Mouse (Mus musculus) hindbrain, embryonic 11.5 days (tissue): ENCODE measurements around the gene Tctn1. TPM values are rescaled to one million over a fixed set of nuclear protein-coding genes. Genes with fewer than 3 reads are reported as not detected.

Experiments
- ATAC-seq: fragments of 200-750 bp; cut with Nextera tagmentation; 2 replicates; pipeline ENCODE4 v1.8.0; 2017; ENCODE audit warnings: mild to moderate bottlenecking, moderate TSS enrichment, moderate library complexity; ENCODE audit not compliant: low FRiP score
- DNase-seq: peaks from one replicate; pipeline ENCODE4 v3.0.0-alpha.2; 2015; ENCODE audit warnings: low spot score
- H3K27ac ChIP-seq: fragments of 300-500 bp; sonication (generic); 2 replicates; pipeline ENCODE4 v1.5.1; 2014; ENCODE audit warnings: mild to moderate bottlenecking, low read depth, low read length
- H3K27me3 ChIP-seq: fragments of 300-500 bp; sonication (generic); 2 replicates; pipeline ENCODE4 v1.6.1; 2014; ENCODE audit warnings: mild to moderate bottlenecking, low read length, moderate library complexity, mixed read lengths; ENCODE audit not compliant: control insufficient read depth, insufficient read depth
- H3K36me3 ChIP-seq: fragments of 300-500 bp; sonication (generic); 2 replicates; pipeline ENCODE4 v1.6.1; 2014; ENCODE audit warnings: mild to moderate bottlenecking, low read length, moderate library complexity, mixed read lengths; ENCODE audit not compliant: control insufficient read depth, insufficient read depth
- H3K4me1 ChIP-seq: fragments of 300-500 bp; sonication (generic); replicated peaks from 2 replicates; pipeline ENCODE4 v1.6.1; 2014; ENCODE audit warnings: low read length, mixed read lengths; ENCODE audit not compliant: control insufficient read depth, insufficient read depth
- H3K4me2 ChIP-seq: fragments of 300-500 bp; sonication (generic); replicated peaks from 2 replicates; pipeline ENCODE4 v1.6.1; 2014; ENCODE audit warnings: mild to moderate bottlenecking, low read depth, low read length
- H3K4me3 ChIP-seq: fragments of 300-500 bp; sonication (generic); 2 replicates; pipeline ENCODE4 v1.5.1; 2014; ENCODE audit warnings: low read depth, low read length
- H3K9ac ChIP-seq: fragments of 300-500 bp; sonication (generic); 2 replicates; pipeline ENCODE4 v1.6.1; 2014; ENCODE audit warnings: low read depth, low read length
- H3K9me3 ChIP-seq: fragments of 300-500 bp; sonication (generic); 2 replicates; pipeline ENCODE4 v1.6.1; 2016; ENCODE audit warnings: low read length; ENCODE audit not compliant: control insufficient read depth
- WGBS: fragments of 180-500 bp; shearing (Covaris S2); extraction: QIAGEN DNeasy Blood & Tissue Kit; methylation state at CpG from one replicate; pipeline ENCODE4 v1.1.7; 2014; 5-methylcytosine and 5-hydroxymethylcytosine counted together
- polyA plus RNA-seq: library from polyadenylated mRNA; unstranded; fragments of >200 nt; fragmentation: Nextera tagmentation; extraction: Ambion mirVana; gene quantifications from 2 replicates; pipeline ENCODE4 v1.2.1, GENCODE M21; 2014

Tctn1 gene
- polyA plus RNA-seq, 1 experiment from 2014 or later, result 5.6 TPM

DNA sequence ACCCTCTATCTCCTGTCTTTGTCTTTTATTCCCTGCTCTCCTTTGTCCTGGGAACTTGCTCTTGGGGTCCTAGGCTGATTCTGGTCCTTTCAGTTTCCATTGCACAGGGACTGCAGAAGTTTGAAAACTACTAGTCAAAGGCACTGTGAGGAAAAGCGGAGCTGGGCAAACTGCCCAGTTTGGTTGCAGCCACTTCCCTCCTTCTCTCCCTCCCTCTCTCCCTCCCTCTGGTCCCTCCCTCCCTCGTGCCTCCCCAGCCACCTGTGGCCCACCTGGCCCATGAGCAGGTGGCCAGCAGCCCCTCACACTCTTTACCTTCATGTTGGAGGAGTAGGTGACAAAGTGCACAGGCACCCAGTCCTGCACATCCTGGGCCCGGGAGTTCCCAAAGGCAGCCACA lies 19.1 kb downstream of the Tctn1 start:
- no peak overlapping the region for H3K4me2 ChIP-seq
- WGBS, result 72% methylated on average over 3 of the region's 3 CpGs
- no peaks in the 10 kb centered on the region for H3K9me3 ChIP-seq
- no peaks in the 10 kb centered on the region for H3K4me1 ChIP-seq
- no peak overlapping the region for H3K9ac ChIP-seq
- no peak overlapping the region for H3K4me3 ChIP-seq
- ATAC-seq (no peak), DNase-seq (no peak)
- H3K36me3 ChIP-seq, result no peaks in the 10 kb centered on the region
- H3K27ac ChIP-seq, result no peak overlapping the region
- no peaks in the 10 kb centered on the region for H3K27me3 ChIP-seq

GRCm38 (mm10) chr5:122243781-122244523 lies 20.3 kb downstream of the Tctn1 start:
- DNase-seq, result no peak
- Histone ChIP-seq H3K27me3 (no peaks in the 10 kb centered on the region), H3K4me3 (no peak overlapping the region), H3K27ac (no peak overlapping the region), H3K9ac (no peak overlapping the region), H3K4me2 (no peak overlapping the region), H3K9me3 (no peaks in the 10 kb centered on the region), H3K4me1 (no peaks in the 10 kb centered on the region), H3K36me3 (no peaks in the 10 kb centered on the region)
- ATAC-seq, result no peak
- 85% methylated on average over 17 of the region's 17 CpGs for WGBS

GRCm38 (mm10) chr5:122242521-122243123 lies 21.6 kb downstream of the Tctn1 start:
- Histone ChIP-seq H3K9ac (no peak overlapping the region), H3K4me1 (no peaks in the 10 kb centered on the region), H3K27ac (no peak overlapping the region), H3K9me3 (no peaks in the 10 kb centered on the region), H3K4me3 (no peak overlapping the region), H3K4me2 (no peak overlapping the region), H3K36me3 (0 out of 2 replicates have a peak, but pooled peaks cover 3% of the 10 kb centered on the region), H3K27me3 (no peaks in the 10 kb centered on the region)
- 88% methylated on average over 6 of the region's 6 CpGs for WGBS
- DNase-seq, result no peak
- ATAC-seq, result no peak

GRCm38 (mm10) chr5:122240989-122241388 lies 23.3 kb downstream of the Tctn1 start:
- 0 out of 2 replicates have a peak, but pooled peaks cover 3% of the 10 kb centered on the region for H3K36me3 ChIP-seq
- 92% methylated on average over 1 of the region's 1 CpGs for WGBS

DNA sequence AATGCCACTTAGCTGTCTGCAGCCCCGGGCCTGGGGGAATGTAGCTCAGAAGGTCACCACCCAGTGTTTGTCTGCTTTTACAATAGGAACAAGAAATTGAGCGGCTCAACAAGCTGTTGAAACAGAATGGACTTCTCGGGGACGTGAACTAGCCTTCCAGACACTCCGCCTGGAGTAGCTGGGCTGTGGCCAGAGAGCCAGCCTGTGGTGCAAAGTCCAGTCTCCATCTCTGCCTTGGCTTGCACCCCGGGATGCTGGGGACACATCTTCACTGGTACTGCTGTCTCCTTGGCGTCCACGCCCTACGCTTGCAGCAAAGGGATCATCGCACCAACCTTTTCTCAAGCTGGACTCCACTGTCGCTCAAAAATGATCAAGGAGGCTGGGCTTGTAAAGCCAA lies 23.7 kb downstream of the Tctn1 start:
- 91% methylated on average over 11 of the region's 11 CpGs for WGBS
- H3K9me3 ChIP-seq, result no peaks in the 10 kb centered on the region
- H3K4me2 ChIP-seq, result no peak overlapping the region
- H3K36me3 ChIP-seq, result 0 out of 2 replicates have a peak, but pooled peaks cover 3% of the 10 kb centered on the region
- DNase-seq (no peak), ATAC-seq (no peak)
- no peaks in the 10 kb centered on the region for H3K4me1 ChIP-seq
- no peak overlapping the region for H3K4me3 ChIP-seq
- H3K27ac ChIP-seq, result no peak overlapping the region
- no peak overlapping the region for H3K9ac ChIP-seq
- no peaks in the 10 kb centered on the region for H3K27me3 ChIP-seq

More at GRCm38 (mm10) chr5:122240989-122241388, 23.3 kb downstream of the Tctn1 start:
- H3K27ac ChIP-seq, result no peak overlapping the region
- ATAC-seq (no peak), DNase-seq (no peak)
- no peaks in the 10 kb centered on the region for H3K27me3 ChIP-seq
- no peaks in the 10 kb centered on the region for H3K9me3 ChIP-seq
- no peak overlapping the region for H3K4me2 ChIP-seq
- no peak overlapping the region for H3K4me3 ChIP-seq
- no peak overlapping the region for H3K9ac ChIP-seq
- no peaks in the 10 kb centered on the region for H3K4me1 ChIP-seq

DNA sequence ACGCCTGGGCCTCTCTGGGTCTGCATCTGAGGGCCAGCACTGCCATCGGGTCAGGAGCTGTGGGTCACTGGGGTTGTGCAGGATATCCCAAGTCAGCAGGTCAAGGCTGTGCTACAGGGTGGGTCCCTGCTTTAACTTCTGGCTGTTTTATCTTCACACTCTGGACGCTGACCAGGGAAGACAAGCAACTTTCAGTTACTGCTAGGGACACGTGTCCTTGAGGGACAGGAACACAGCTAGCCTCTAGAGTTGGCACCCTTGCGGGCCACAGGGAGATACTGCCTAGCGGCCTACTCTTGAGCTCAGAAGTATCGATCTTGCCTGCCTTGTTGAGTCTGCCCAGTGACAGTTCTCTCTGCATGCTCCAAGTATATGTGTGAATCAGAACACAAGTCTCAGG lies 24.6 kb downstream of the Tctn1 start:
- no peak overlapping the region for H3K4me3 ChIP-seq
- WGBS, result 81% methylated on average over 7 of the region's 7 CpGs
- no peak overlapping the region for H3K9ac ChIP-seq
- no peak for ATAC-seq
- no peak overlapping the region for H3K4me2 ChIP-seq
- H3K36me3 ChIP-seq, result 0 out of 2 replicates have a peak, but pooled peaks cover 3% of the 10 kb centered on the region
- H3K4me1 ChIP-seq, result no peaks in the 10 kb centered on the region
- no peaks in the 10 kb centered on the region for H3K9me3 ChIP-seq
- H3K27ac ChIP-seq, result no peak overlapping the region
- no peak for DNase-seq
- H3K27me3 ChIP-seq, result no peaks in the 10 kb centered on the region

GRCm38 (mm10) chr5:122237200-122237599 lies 27.1 kb downstream of the Tctn1 start:
- H3K27ac ChIP-seq, result no peak overlapping the region
- ATAC-seq, result no peak
- DNase-seq, result no peak
- H3K27me3 ChIP-seq, result no peaks in the 10 kb centered on the region
- H3K9ac ChIP-seq, result no peak overlapping the region
- no peaks in the 10 kb centered on the region for H3K9me3 ChIP-seq
- no peak overlapping the region for H3K4me3 ChIP-seq
- no peak overlapping the region for H3K4me2 ChIP-seq
- 0 out of 2 replicates have a peak, but pooled peaks cover 2% of the 10 kb centered on the region for H3K4me1 ChIP-seq
- H3K36me3 ChIP-seq, result 0 out of 2 replicates have a peak, but pooled peaks cover 3% of the 10 kb centered on the region
- 71% methylated on average over 5 of the region's 5 CpGs for WGBS

DNA sequence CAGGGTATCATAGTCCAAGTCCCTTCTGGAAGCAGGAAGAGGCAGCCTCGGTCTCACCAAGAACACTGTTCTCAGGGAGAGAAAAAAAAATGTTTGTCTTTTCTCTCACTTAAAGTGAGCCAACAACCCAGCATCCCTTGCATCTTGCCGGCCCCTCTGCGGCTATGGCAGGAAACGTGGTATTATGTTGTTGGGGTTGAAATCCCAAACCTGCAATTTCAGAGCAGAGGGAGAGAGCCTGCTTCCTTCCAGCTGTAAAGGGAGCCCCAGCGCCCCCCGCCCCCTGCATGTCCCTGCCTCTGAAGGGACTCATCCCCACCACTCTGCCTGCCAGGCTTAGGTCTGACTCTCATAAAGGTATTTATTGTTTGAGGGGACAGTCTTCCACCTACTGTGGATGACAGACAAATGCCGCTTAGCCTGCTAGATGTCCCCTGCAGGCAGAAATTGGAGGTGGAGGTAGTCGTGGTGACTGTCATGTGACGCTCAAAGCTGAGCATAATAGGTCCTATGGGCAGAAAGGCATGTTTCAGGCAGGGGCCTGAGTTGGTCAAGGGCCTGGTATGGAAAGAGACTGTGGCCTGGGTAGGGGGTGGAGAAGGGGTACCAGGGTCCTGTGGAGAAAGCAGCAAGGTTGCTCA lies 28.9 kb downstream of the Tctn1 start:
- Histone ChIP-seq H3K27ac (no peak overlapping the region), H3K4me1 (0 out of 2 replicates have a peak, but pooled peaks cover 2% of the 10 kb centered on the region), H3K4me3 (no peak overlapping the region), H3K9ac (no peak overlapping the region), H3K36me3 (0 out of 2 replicates have a peak, but pooled peaks cover 3% of the 10 kb centered on the region), H3K9me3 (no peaks in the 10 kb centered on the region), H3K27me3 (no peaks in the 10 kb centered on the region), H3K4me2 (no peak overlapping the region)
- 74% methylated on average over 9 of the region's 9 CpGs for WGBS
- DNase-seq, result no peak
- ATAC-seq, result no peak
